Mouse (Mus musculus): ENCODE data around the gene Gsto2.

Gsto2 gene

DNA sequence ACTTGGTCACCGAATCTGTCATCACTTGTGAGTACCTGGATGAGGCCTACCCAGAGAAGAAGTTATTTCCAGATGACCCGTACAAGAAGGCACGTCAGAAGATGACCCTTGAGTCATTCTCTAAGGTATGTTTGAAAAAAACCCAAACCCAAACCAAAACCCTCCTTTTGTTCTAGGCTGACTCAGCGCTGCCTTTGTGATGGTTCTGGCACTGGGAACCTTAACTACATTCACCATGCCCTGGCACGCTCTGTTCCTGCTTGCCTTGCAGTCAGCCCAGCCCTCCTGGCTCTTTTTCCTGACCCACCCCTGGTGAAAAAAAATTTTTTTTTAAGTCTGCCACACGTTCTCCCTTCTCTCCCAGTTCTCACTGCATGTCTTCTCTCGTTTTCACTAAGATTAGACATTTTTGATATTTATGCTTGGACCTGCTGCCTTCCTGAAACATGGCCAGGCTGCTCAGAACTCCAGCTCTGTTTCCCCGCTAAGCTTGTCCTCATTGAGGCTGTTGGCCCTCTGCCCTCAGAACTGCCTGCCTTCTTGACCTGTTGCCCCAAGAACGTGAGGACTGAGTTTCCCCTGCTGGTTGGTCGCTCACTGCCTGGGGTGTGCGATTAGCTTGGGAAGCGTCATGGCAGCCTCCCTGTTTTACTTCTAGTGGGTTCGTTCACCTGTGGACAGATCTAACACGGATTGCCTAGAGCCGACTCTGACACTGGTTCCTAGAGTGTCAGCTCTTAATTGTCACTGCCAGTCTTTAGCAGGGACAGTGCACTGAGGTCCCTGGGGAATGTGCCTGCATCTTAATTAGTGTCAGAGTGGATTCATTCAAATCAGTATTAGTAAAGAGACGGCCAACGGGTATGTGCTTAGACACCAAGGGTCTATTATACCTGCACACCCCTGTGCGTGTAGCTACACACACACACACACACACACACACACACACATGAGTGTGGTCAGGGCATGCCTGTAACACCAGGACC is 7.1 kb upstream of the Gsto2 start:
- DNase-seq (ENCODE audit: low read depth) = no peak

DNA sequence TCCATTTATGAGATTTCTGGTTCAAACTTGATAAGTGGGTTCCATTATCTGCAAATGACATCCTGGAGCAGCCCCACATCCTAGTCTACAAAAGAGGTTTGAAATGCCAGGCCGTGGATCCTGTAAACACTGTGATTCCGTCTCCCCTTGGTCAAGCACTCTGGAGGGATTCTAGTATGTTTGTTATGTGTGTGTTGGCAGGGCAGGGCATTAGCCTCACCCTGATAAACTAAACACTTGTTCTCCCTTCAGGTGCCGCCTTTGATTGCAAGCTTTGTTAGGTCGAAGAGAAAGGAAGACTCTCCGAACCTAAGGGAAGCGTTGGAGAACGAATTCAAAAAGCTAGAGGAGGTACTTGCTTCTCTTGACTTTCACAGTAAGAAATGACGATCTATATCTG is 6.2 kb upstream of the Gsto2 start:
- DNase-seq (ENCODE audit: low read depth) = no peak

DNA sequence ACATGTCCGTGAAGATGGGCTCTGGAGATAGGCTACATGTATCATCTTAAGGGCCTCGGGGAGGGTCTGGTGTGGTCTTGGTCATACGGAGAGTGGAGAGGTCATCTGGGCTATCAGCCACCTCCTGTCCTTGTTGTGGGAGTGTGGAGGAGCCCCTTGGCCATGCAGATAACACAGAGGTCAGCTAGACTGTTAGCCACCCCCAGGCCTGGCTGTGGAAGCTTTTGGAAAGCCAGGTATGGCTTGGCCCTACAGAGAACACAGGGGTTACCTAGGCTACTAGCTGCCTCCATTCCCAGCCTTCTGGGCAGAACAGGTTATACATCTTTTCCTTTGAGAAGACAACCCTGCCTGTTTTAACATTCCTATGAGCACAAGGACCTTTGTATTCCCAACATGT is 2.8 kb upstream of the Gsto2 start:
- no peak for DNase-seq (ENCODE audit: low read depth)

DNA sequence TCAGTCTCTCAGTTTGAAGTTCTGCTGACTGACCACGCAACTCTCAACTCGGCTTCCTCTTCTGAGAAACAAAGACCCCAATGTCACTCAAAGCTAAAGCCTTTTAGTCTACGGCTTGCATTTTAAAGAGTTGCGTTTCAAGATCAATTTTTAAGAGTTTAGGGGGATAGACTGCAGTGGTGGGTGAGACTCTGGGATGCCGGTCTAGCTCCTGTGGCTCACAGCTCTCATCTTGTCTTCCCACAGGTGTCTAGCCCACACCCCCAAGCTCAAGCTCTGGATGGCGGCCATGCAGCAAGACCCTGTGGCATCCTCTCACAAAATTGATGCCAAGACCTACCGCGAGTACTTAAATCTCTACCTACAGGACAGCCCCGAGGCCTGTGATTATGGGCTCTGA is 1.3 kb upstream of the Gsto2 start:
- DNase-seq (ENCODE audit: low read depth) = no peak

DNA sequence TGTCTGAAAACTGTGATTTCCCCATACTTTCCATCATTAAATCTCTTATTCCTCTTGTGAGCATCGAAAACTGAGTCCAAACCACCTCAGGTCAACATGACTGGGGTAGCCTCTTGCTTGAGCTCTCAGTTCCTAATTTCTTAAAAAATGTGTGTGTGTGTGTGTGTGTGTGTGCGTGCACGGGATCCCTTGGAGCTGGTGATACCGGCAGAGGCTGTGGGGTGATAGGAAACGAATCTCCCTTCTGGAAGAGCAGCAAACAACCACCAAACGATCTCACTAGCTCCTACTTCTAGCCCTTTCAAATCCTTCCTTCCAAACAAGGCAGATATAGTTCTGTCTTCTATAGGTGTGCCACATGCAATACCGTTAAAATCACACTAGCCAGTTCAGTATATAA is 613 bp upstream of the Gsto2 start:
- no peak for DNase-seq (ENCODE audit: low read depth)

DNA sequence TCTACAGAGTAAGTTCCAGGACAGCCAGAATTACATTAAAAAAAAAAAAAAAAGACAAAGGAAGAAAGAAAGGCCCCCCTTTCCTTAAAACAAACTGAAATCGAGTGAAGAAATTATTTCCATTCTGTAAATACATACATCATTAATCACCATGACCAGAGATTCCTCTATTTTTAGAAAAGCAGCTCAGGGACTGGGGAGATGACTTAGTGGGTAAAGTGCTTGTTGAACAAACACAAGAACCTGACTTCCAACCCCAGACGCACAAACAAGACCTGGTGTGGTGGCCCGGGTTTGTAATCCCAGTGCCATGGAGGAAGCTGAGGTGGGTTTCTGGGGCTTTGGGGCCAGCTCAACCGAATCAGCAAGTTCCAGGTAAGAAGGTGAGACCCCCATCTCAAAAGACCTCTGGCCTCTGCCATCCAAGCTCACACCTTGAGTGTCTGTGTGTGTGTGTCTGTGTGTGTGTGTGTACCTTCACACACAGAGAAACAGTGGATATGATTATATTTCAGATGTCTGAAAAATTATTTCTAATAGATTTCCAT is 2.4 kb downstream of the Gsto2 start:
- no peak for DNase-seq (ENCODE audit: low read depth)

DNA sequence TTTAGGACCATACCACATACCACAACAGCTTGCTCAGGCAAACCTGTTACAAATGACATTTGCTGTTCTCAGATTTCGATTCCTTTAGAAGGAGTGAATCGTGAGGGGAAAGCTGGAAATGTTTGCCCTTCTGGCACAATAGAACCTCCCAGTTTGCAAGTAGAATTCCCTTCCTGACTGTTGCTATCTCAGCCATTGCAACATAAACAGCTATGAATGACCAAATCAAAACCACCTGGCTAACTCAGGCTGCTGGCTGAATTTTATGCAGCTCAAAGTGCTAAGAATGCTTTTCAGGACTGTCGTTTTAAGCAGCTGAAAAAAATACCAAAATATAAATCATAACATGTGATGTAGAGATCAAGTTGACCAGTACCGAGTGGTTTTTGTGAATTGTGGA is 3.6 kb downstream of the Gsto2 start:
- no peak for DNase-seq (ENCODE audit: low read depth)

DNA sequence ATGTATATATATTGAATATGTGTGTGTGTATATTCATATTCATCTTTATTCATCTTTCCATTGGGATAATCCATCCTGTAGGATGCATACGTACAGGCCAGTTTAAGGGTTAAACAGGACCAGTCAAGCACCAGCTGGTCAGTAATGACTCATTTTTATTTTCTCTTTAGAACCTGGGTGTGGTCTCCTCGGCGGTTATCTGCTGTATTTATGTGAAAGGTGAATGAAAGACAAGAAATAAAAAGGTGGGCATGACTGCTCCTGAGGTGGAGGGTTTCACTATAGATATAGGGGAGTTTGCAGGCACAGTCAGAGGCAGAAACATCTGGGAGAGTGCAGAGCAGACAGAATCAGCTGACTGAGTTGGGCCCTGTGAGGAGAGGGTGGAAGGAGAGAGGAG is 4.2 kb downstream of the Gsto2 start:
- DNase-seq (ENCODE audit: low read depth) = no peak

DNA sequence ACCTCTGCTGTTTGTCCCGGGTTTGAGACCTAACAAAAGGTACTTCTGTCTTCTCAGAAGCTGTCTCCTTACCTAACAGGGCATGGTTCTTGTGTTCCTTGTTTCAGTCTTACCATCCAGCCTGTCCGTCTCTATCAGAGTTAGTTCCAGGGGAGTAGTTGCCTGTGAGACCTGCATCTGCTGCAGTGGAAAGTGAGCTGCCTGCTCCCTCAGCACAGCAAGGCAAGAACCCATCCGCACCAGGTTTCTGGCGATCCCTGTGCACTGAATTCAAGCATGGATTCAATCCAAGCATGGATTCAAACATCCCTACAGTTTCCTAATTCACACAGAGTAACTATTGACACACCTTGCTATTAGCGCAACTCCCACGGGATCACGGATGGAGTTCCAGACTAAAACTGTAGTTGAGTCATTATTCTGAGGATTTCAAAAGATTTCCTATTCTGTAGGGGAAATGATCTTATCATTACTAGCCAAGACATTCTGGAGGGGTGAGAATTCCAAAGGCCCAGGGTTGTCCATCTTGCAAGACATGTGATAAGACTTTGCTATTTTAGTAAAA is 4.8 kb downstream of the Gsto2 start:
- DNase-seq (ENCODE audit: low read depth) = no peak

DNA sequence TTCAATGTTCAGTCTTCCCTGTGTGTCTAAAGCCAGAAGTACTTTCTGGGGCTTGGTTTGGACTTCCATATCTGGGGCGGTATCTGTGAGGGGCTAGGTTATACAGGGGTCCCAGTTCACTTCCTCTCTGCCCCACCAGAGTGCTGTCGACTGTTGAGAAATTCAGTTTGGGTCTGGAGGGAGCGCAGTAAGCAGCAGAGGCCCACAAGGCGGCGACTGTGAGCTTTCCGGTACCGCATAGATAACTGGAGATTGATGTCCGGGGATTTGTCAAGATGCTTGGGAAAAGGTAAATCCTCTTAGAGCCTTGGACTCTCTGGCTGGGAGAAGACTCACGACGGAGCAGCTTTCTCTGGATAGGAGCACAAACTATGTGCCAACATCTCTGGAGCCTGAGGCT is 6.2 kb downstream of the Gsto2 start:
- DNase-seq (ENCODE audit: low read depth) = no peak

DNA sequence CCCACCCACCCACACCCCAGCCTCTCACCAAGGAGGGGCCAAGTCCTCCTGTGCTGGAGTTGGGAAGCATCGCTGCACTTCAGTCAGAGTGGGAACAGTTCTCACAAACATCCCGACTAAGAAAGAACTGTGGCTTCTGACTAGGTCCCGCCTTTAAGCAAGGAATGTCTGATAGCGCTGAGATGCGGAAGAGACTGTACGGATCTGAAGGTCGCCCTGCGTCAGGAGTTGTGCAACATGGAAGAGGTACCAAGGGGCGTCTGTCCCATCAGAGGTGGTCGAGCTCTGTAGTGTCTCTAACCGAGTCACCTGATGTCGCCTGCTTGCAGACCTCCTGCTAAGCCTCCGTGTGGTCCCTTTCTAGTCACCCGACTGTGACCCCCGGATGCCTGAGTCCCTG is 10.9 kb downstream of the Gsto2 start:
- DNase-seq (ENCODE audit: low read depth) = no peak

DNA sequence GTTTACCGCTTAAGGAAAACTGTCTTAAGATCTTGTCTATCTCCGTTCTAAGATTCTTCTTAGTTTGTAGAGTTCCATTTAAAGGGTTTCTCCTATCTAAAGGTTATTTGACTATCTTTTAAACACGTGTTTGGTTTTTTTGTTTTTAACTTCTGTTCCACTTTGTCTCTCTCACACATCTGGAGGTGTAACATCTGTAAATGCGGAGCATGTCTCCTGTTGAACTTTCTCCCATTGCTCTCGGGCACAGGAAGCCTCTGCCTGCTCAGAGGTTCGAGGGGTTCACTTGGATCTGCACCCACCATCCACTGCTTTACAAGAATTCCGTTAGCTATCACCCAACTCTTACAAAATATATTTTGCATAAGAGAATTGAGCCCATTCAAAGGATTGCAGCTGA is 16.2 kb downstream of the Gsto2 start:
- DNase-seq (ENCODE audit: low read depth) = no peak

DNA sequence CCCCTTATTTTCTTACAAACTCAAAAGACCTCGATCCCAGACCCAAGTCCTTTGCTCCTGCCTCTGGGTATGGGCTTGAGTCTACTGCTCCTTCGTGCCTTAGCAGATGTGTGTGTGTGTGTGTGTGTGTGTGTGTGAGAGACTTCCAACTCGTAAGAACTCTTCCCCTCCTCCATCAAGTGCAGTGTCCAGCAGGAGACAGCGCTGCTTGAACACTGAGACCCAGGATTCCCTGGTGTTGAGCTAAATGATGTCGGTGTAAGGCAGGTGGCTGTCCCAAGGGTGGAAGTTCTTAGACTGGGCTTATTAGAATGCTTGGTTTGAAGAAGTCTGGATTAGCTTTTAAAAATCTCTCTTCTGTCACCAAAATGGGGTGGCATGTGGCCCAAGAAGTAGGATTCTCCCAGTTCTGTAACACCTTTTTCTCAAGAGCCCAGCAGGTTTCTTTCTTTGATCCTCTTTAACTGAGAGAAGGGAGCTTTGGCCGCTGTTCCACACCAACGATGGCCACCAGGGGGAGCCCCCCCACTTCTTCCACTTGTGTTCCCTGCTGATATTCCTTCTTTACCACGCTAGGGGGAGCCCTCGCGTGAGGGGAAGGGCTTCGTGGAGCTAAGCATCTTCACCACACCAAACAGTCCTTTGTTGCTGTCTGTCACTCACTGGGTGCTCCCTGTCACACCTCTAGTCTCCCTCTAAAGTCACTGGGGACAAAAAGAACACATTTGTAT is 17.0 kb downstream of the Gsto2 start:
- DNase-seq (ENCODE audit: low read depth) = no peak

DNA sequence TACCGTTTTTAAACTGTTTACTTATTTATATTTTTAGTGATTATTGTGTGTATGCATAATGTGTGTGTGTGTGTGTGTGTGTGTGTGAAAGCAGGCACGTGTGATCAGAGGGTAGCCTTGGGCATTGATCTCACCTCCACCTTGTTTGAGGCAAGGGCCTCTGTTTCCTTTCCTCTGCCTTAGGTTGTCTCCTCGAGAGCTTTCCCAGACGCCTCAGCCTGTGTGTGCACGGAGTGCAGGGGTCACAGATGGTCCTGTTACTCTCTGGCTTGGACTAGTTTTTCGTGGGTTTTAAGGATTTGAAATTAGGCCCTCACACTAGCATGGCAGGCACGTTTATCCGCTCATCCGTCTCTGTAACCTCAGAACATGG is 17.5 kb downstream of the Gsto2 start:
- DNase-seq (ENCODE audit: low read depth) = no peak

DNA sequence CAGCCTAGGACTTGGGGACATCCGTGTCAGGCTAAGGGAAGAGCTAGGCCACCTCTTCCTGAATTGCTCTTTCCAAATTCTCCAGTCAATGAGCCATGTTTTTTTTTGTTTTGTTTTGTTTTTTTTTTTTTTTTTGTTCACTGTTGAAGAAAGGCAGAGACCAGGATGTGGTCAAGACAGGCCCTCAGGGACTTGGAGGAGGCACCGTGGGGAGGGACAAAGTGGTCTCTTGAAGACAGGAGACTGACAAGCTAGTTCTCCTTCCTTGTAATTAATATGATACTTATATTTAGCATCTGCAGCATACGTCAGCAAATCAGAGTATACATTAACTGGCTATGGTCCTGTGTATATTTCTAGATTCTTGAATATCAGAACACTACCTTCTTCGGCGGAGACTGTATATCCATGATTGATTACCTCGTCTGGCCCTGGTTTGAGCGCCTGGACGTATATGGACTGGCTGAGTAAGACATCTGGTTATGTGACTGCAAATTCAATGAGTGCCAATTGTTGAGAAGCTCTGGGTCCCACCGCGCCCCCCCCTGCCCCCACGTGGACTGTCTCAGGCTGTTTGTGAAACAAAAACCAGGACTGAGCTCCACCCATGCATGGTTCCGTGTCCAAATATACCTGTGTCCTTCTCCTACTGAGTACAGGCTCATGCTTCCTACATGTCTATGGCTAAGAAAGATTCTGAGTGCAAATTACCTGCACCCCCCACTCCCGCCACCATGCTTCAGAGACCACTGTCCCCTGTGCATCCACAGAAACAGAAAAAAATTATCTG is 19.2 kb downstream of the Gsto2 start:
- no peak for DNase-seq (ENCODE audit: low read depth)

DNA sequence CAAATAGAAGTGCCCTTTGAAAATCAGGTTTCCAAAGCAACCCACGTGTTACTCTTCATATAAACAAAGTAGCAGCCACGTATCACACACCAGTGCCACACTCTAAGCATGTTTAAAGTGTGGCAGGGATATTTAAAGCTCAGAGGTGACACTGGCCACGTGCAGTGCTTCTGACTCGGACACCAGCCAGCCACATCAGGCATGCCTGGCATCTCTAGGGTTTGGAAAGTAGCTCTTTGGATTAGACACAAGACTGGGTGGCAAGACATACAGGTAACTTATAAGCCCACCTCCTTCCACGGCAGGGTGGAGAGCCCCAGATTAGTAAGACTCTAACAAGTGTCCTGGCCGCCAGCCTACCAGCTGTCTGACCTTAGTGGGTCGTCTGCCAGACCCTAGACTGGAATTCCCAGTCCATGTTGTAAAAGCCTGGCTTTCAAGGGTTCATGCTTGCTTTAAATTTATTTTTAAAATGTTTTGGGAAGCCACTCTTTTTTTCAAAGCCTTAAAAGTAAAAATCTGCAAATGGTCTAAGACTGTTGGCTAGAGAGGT is 19.9 kb downstream of the Gsto2 start:
- no peak for DNase-seq (ENCODE audit: low read depth)

DNA sequence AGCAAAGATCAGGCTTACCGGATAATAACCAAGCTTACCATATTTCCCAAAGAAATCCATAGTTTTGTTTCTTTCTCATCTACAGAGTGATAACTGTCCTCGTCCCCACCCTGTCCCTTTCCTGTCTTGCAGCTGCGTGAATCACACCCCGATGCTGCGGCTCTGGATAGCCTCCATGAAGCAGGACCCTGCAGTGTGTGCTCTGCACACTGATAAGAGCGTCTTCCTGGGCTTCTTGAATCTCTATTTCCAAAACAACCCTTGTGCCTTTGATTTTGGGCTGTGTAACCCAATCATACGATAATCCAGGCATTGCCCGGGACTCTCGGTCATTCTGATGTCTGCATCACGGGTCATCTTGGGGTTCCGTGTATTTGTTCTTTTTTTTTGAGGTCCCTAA is 20.6 kb downstream of the Gsto2 start:
- no peak for DNase-seq (ENCODE audit: low read depth)

DNA sequence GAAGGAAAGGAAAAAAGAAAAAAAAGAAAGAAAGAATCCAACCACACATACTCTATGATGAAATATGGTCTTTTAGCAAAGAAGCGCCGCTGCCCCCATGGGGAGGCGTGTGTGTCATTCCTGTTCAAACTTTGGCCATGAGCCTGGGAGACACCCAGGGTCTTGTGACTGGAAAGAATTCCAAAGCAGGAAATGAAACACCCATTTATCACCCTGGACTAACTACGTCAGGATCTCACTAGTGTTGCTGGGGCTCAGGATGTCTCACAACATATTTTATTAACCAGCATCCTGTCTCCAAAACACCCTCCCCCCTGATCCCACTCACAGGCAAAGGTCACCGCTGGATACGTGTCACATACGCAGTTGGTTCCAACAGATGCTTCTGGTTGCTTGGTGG is 21.3 kb downstream of the Gsto2 start:
- no peak for DNase-seq (ENCODE audit: low read depth)

DNA sequence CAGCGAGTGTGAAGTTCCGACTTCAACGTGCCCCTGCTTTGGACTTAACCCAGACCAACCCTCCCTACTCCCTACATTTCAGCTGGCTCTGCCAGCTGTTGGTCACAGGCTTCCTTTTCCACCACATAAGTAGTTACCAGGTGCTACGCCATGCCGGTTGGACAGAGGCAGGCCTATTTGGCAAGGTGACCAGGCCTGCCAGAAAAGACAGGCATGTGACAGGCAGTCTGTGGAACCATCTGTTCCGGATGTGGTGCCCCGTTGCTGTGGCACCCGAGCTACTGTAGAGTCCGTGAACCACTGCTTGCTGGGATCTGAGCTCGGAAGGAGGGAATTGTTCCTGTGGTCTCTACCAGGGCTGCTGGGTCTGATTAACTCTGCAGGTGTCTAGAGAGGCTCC is 22.1 kb downstream of the Gsto2 start:
- DNase-seq (ENCODE audit: low read depth) = no peak

DNA sequence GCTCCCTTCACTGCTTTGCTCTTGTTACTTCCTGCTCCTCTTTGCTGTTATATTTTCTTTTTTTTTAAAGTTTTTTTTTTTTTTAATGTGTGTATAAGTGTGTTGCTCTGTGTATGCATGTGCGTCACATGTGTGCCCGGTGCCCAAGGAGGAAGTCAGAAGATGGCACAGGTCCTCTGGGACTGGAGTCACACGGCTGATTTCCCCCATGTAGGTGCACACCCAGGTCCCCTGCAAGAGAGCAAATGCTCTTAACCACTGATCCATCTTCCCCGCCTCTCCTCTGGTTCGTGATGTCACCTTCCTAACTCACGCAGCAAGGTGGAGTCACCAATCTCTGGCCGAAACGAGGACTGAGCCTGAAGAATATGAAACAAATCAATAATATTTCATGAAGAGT is 22.7 kb downstream of the Gsto2 start:
- no peak for DNase-seq (ENCODE audit: low read depth)

DNA sequence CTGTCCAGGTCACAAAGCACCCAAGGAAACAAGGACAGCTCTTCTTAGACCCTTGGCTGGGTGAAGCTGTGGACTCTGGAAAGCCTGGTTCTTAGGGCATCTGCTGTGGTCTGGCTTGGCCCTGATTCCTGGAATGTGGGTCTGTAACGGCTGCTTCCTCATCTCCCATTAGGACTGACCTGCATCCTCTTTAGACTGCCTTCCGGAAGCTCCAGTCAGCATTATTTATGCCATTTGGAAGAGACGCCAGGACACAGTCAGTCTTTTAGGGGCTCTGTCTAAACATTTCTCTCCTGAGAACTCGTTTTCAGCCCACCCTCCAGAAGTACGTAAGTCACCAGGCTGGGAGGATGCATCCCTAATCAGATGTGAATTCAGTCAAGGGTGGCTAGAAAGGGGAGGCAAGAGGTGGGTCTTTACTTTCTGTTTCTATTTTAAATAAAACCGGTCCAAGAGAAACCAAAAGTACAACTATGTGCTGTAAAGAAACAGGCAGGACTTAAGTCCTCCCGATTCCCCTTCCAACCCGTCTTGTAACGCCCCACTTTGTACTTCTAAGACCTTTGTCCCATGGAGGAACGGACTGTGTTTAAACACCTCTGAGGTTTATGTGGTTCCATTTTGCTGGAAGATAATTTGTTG is 25.3 kb downstream of the Gsto2 start:
- no peak for DNase-seq (ENCODE audit: low read depth)

Measured in fibroblast of lung, adult 2 months (primary cell).